Mouse (Mus musculus): ENCODE measurements around the gene Ints13. TPM values are rescaled to one million over a fixed set of nuclear protein-coding genes. Genes with fewer than 3 reads are reported as not detected.

The Ints13 gene
- polyA plus RNA-seq, 1 experiment from 2014 or later = 96.1 TPM

DNA sequence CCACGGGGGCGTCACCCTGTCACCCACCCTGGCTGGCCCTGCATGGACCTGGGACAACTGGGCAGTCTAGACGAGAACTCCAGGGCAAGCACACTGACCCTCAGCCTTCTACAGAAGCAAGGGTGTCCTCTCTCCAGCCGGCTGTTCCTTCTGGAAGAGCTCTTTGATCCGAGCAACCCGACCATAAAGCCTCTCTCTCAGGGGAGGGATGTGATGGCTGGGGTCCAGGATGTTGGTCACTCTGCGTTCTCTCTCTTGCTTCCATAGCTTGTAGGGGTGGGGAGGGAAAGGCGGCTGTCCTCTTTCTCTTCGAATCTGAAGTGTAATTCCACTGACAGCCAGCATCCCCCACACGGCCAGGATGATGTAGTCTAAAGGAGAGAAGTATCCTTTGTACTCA is 26.0 kb upstream of the Ints13 start:
- 85% methylated on average over 10 of the region's 10 CpGs for WGBS

DNA sequence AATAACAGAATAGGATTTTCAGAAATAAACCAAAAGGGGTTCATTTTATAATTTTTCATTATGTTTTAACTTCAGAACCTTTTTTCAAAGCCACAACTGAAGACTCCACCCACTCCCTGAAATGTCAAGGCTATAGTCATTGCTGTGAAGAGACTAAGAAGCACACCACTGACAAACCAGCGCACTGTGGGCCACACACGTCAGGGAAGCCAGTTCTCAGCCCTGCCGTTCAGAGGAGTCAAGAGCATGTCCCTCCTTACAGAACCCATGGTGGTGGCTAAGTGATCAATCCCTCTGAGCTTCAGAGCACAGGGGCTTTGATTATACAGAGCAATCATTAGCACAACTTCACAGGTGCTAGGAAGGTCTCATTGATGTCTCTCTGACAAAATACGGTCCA is 25.0 kb upstream of the Ints13 start:
- Histone ChIP-seq H3K4me3 (ENCODE audit: low read depth, low read length) (no peak overlapping the region), H3K36me3 (replicated peaks; ENCODE audit: control insufficient read depth, insufficient read depth, low read depth, low read length) (no peaks in the 10 kb centered on the region; the same call in 1 of the 2 replicates), H3K27me3 (ENCODE audit: control insufficient read depth, insufficient read depth, low read length) (no peaks in the 10 kb centered on the region), H3K4me2 (ENCODE audit: low read depth, low read length) (no peak overlapping the region), H3K9me3 (replicated peaks; ENCODE audit: control insufficient read depth, low read length) (no peaks in the 10 kb centered on the region), H3K4me1 (ENCODE audit: control insufficient read depth, insufficient read depth, low read length) (no peaks in the 10 kb centered on the region), H3K27ac (replicated peaks; ENCODE audit: low read depth, low read length) (no peak overlapping the region), H3K9ac (replicated peaks; ENCODE audit: low read length) (no peak overlapping the region)
- 82% methylated on average over 4 of the region's 4 CpGs for WGBS
- no peak for DNase-seq (ENCODE audit: low spot score)
- ATAC-seq (replicated peaks; ENCODE audit: insufficient number of reproducible peaks, low FRiP score, low TSS enrichment, low read depth) = no peak

More for the DNA sequence above, 26.0 kb upstream of the Ints13 start:
- Histone ChIP-seq H3K27ac (replicated peaks; ENCODE audit: low read depth, low read length) (no peak overlapping the region), H3K9me3 (replicated peaks; ENCODE audit: control insufficient read depth, low read length) (no peaks in the 10 kb centered on the region), H3K27me3 (ENCODE audit: control insufficient read depth, insufficient read depth, low read length) (no peaks in the 10 kb centered on the region), H3K36me3 (replicated peaks; ENCODE audit: control insufficient read depth, insufficient read depth, low read depth, low read length) (no peaks in the 10 kb centered on the region; the same call in 1 of the 2 replicates), H3K4me2 (ENCODE audit: low read depth, low read length) (no peak overlapping the region), H3K4me1 (ENCODE audit: control insufficient read depth, insufficient read depth, low read length) (no peaks in the 10 kb centered on the region), H3K9ac (replicated peaks; ENCODE audit: low read length) (no peak overlapping the region), H3K4me3 (ENCODE audit: low read depth, low read length) (no peak overlapping the region)
- no peak for ATAC-seq (replicated peaks; ENCODE audit: insufficient number of reproducible peaks, low FRiP score, low TSS enrichment, low read depth)
- no peak for DNase-seq (ENCODE audit: low spot score)

DNA sequence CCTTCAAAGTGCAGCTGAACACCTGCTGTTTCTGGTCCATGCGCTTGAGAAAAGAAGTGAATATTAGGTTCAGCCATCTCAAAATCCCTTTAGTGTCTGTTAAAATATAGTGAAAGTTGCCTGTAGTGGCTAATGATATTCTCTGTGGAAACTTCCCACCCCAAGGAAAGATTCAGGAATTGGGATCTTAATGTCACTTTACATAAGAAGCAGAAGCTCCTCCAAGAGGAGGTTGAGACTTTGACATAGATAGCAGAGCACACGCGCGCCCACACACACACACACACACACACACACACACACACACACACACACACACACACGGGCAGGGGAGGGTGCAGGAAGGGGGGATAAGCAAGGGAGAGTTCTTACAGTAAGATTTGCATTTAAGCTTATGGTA is 7.5 kb upstream of the Ints13 start:
- Histone ChIP-seq H3K27me3 (ENCODE audit: control insufficient read depth, insufficient read depth, low read length) (no peaks in the 10 kb centered on the region), H3K9ac (replicated peaks; ENCODE audit: low read length) (no peak overlapping the region), H3K4me1 (ENCODE audit: control insufficient read depth, insufficient read depth, low read length) (no peaks in the 10 kb centered on the region), H3K9me3 (replicated peaks; ENCODE audit: control insufficient read depth, low read length) (no peaks in the 10 kb centered on the region), H3K27ac (replicated peaks; ENCODE audit: low read depth, low read length) (no peak overlapping the region), H3K4me2 (ENCODE audit: low read depth, low read length) (no peak overlapping the region), H3K4me3 (ENCODE audit: low read depth, low read length) (no peak overlapping the region), H3K36me3 (replicated peaks; ENCODE audit: control insufficient read depth, insufficient read depth, low read depth, low read length) (no peaks in the 10 kb centered on the region; the same call in 1 of the 2 replicates)
- ATAC-seq (replicated peaks; ENCODE audit: insufficient number of reproducible peaks, low FRiP score, low TSS enrichment, low read depth) (no peak), DNase-seq (ENCODE audit: low spot score) (no peak)
- WGBS = 90% methylated on average over 5 of the region's 5 CpGs

DNA sequence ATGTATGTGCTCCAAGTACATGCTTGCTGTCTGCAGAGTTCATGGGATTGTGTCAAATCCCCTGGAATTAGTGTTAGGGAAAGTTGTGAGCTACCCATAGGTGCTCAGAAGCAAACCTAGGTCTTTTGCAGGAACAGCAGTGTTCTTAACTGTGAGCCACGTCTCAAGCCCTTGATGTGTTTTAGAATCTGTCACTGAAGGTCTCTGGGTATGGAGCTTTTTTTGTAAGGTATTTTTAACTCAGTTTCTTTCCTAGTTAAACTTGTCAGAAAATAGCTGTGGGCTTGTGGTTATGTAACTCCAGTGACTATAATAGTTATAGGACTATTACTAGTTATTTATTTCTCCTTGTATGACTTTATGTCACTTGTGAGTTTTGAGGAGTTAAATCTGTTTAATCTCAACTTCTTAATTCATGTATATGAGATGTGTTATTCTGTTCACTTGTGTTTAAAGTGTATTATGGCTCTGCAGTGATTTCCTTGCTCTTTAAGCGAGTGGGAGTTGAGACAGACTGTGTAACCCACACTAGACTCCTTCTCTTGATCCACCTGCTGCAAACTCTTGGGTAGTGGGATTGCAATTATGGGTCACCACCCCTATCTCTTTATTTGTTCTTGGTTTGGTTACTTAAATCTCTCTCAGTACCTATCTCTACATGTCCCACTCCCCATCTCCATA is 5.9 kb upstream of the Ints13 start:
- no peaks in the 10 kb centered on the region; the same call in 1 of the 2 replicates for H3K36me3 ChIP-seq (replicated peaks; ENCODE audit: control insufficient read depth, insufficient read depth, low read depth, low read length)
- no peak overlapping the region for H3K27ac ChIP-seq (replicated peaks; ENCODE audit: low read depth, low read length)
- H3K9ac ChIP-seq (replicated peaks; ENCODE audit: low read length) = no peak overlapping the region
- no peak for ATAC-seq (replicated peaks; ENCODE audit: insufficient number of reproducible peaks, low FRiP score, low TSS enrichment, low read depth)
- no peak overlapping the region for H3K4me2 ChIP-seq (ENCODE audit: low read depth, low read length)
- no peaks in the 10 kb centered on the region for H3K27me3 ChIP-seq (ENCODE audit: control insufficient read depth, insufficient read depth, low read length)
- H3K9me3 ChIP-seq (replicated peaks; ENCODE audit: control insufficient read depth, low read length) = no peaks in the 10 kb centered on the region
- H3K4me1 ChIP-seq (ENCODE audit: control insufficient read depth, insufficient read depth, low read length) = no peaks in the 10 kb centered on the region; the same call in 1 of the 2 replicates
- DNase-seq (ENCODE audit: low spot score) = no peak
- 87% methylated on average over 2 of the region's 2 CpGs for WGBS
- H3K4me3 ChIP-seq (ENCODE audit: low read depth, low read length) = no peak overlapping the region

DNA sequence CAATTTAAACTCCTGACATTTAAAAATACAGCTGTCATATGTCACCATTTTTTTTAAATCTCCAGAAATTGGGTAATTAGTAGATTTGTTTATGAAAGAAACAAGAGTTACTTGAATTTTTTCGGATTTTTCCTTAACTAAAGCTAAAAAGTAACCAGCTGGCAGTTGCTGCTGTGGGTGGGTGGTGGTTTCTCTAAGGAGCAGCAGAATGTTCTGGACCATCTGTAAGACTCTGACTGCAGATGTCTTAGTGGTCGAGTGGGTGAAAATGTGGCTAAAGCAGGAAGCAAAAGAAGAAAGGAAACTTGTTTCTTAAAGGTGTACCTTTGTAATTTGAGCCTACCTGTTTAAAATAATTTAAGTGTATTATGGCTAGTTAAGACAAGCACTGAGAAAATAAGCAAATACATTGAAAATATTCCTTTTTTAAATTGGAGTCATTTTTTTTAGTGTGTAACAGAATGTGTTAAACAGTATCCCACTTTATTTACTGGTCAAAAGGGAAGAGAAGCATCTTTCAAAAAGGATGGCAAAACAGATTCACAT is 2.8 kb upstream of the Ints13 start:
- DNase-seq (ENCODE audit: low spot score) (peak; percentile 4), ATAC-seq (replicated peaks; ENCODE audit: insufficient number of reproducible peaks, low FRiP score, low TSS enrichment, low read depth) (no peak)
- Histone ChIP-seq H3K4me1 (ENCODE audit: control insufficient read depth, insufficient read depth, low read length) (no peaks in the 10 kb centered on the region; the same call in 1 of the 2 replicates), H3K27ac (replicated peaks; ENCODE audit: low read depth, low read length) (no peak overlapping the region), H3K9me3 (replicated peaks; ENCODE audit: control insufficient read depth, low read length) (no peaks in the 10 kb centered on the region), H3K9ac (replicated peaks; ENCODE audit: low read length) (no peak overlapping the region), H3K4me3 (ENCODE audit: low read depth, low read length) (no peak overlapping the region), H3K4me2 (ENCODE audit: low read depth, low read length) (no peak overlapping the region), H3K27me3 (ENCODE audit: control insufficient read depth, insufficient read depth, low read length) (no peaks in the 10 kb centered on the region), H3K36me3 (replicated peaks; ENCODE audit: control insufficient read depth, insufficient read depth, low read depth, low read length) (no peaks in the 10 kb centered on the region)
- 32% methylated on average over 2 of the region's 2 CpGs for WGBS

DNA sequence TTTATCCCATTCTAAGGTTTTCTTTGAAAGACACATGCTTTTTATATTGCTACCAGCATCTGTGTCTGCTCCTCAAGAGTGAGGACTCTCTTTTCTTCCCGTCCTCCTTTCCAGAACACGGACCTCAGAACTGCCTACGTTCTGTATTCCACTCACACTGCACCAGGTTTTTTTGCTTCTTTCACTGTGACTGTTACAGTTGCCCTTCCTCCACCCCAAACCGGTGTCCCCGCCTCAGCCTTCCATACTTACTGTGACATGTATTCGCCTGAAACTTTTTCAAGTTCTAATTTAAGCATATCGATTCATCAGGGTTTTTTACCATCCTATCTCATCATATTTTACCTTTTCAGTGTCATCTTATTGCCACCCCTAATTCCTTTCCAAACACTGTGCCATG is 951 bp upstream of the Ints13 start:
- peak; percentile 8 for DNase-seq (ENCODE audit: low spot score)
- Histone ChIP-seq H3K9me3 (replicated peaks; ENCODE audit: control insufficient read depth, low read length) (no peaks in the 10 kb centered on the region), H3K4me3 (ENCODE audit: low read depth, low read length) (peak overlapping the region; percentile 84), H3K27ac (replicated peaks; ENCODE audit: low read depth, low read length) (peak overlapping the region; percentile 89; the same call in 1 of the 2 replicates), H3K36me3 (replicated peaks; ENCODE audit: control insufficient read depth, insufficient read depth, low read depth, low read length) (no peaks in the 10 kb centered on the region), H3K9ac (replicated peaks; ENCODE audit: low read length) (peak overlapping the region; percentile 94), H3K27me3 (ENCODE audit: control insufficient read depth, insufficient read depth, low read length) (no peaks in the 10 kb centered on the region), H3K4me2 (ENCODE audit: low read depth, low read length) (peak overlapping the region; percentile 66), H3K4me1 (ENCODE audit: control insufficient read depth, insufficient read depth, low read length) (no peaks in the 10 kb centered on the region; the same call in 1 of the 2 replicates)
- ATAC-seq (replicated peaks; ENCODE audit: insufficient number of reproducible peaks, low FRiP score, low TSS enrichment, low read depth) = no peak
- WGBS = 14% methylated on average over 7 of the region's 7 CpGs

DNA sequence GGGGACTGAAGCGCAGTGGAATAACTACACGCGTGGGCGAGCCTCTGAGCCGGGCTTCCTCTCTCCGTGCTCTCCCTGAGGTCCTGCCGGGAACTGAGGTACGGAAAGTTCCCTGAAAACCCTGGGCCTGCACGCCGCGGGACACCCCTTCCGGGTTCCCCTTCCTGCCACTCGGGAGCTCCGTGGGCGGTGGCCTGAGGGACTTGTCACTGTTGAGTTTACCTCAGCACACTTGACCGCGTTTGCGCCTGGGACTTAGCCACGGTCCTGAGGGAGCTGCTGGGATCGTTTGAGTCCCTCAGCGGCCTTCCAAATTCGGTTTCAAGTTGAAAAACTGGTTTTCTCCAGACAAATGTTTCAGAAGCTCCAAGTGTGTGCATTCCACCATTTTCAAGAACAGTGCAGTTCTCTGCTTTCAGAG is 486 bp upstream of the Ints13 start:
- H3K27me3 ChIP-seq (ENCODE audit: control insufficient read depth, insufficient read depth, low read length) = no peaks in the 10 kb centered on the region
- peak overlapping the region; percentile 94 for H3K9ac ChIP-seq (replicated peaks; ENCODE audit: low read length)
- H3K4me1 ChIP-seq (ENCODE audit: control insufficient read depth, insufficient read depth, low read length) = no peaks in the 10 kb centered on the region; the same call in 1 of the 2 replicates
- ATAC-seq (replicated peaks; ENCODE audit: insufficient number of reproducible peaks, low FRiP score, low TSS enrichment, low read depth) (peak; percentile 63), DNase-seq (ENCODE audit: low spot score) (peak; percentile 45)
- peak overlapping the region; percentile 89 for H3K27ac ChIP-seq (replicated peaks; ENCODE audit: low read depth, low read length)
- H3K36me3 ChIP-seq (replicated peaks; ENCODE audit: control insufficient read depth, insufficient read depth, low read depth, low read length) = no peaks in the 10 kb centered on the region
- no peaks in the 10 kb centered on the region for H3K9me3 ChIP-seq (replicated peaks; ENCODE audit: control insufficient read depth, low read length)
- WGBS = 0% methylated on average over 22 of the region's 22 CpGs
- peak overlapping the region; percentile 84 for H3K4me3 ChIP-seq (ENCODE audit: low read depth, low read length)
- H3K4me2 ChIP-seq (ENCODE audit: low read depth, low read length) = peak overlapping the region; percentile 66

DNA sequence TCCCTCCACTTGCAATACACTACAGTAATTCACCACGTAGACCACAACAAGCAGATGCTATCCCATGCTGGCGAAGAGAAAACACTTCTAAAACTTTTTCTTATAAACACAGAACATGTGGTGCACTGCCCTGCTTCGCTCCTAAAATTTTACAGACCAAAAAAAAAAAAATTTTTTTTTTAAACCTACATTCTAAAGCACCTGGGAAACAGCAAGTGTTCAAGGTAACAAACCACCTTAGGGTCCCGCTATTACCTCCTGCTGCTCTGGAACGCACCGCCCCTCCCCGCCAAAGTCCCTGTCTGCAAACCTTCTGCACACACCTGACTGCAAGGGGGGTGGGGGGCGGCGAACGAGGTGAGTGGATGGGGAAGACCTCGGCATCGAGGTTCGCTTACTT is 732 bp downstream of the Ints13 start, which contains the start of gene Fgfr1op2:
Gene Fgfr1op2 (plus strand): TSS at position 301 of the 400 bp plus-strand sequence.
- Histone ChIP-seq H3K36me3 (replicated peaks; ENCODE audit: control insufficient read depth, insufficient read depth, low read depth, low read length) (no peaks in the 10 kb centered on the region), H3K9me3 (replicated peaks; ENCODE audit: control insufficient read depth, low read length) (no peaks in the 10 kb centered on the region), H3K9ac (replicated peaks; ENCODE audit: low read length) (peak within 1 kb of the TSS; percentile 94), H3K27ac (replicated peaks; ENCODE audit: low read depth, low read length) (peak within 1 kb of the TSS; percentile 89), H3K4me1 (ENCODE audit: control insufficient read depth, insufficient read depth, low read length) (no peaks in the 10 kb centered on the region; the same call in 1 of the 2 replicates), H3K4me2 (ENCODE audit: low read depth, low read length) (peak within 1 kb of the TSS; percentile 66), H3K4me3 (ENCODE audit: low read depth, low read length) (peak within 1 kb of the TSS; percentile 84), H3K27me3 (ENCODE audit: control insufficient read depth, insufficient read depth, low read length) (no peaks in the 10 kb centered on the region)
- DNase-seq (ENCODE audit: low spot score) (peak; percentile 3), ATAC-seq (replicated peaks; ENCODE audit: insufficient number of reproducible peaks, low FRiP score, low TSS enrichment, low read depth) (no peak)
- WGBS = under 1% methylated on average over 13 of the region's 13 CpGs

Measured in embryonic facial prominence, embryonic 11.5 days (tissue).